Mouse (Mus musculus): ENCODE data around the gene Fam221b.

DNA sequence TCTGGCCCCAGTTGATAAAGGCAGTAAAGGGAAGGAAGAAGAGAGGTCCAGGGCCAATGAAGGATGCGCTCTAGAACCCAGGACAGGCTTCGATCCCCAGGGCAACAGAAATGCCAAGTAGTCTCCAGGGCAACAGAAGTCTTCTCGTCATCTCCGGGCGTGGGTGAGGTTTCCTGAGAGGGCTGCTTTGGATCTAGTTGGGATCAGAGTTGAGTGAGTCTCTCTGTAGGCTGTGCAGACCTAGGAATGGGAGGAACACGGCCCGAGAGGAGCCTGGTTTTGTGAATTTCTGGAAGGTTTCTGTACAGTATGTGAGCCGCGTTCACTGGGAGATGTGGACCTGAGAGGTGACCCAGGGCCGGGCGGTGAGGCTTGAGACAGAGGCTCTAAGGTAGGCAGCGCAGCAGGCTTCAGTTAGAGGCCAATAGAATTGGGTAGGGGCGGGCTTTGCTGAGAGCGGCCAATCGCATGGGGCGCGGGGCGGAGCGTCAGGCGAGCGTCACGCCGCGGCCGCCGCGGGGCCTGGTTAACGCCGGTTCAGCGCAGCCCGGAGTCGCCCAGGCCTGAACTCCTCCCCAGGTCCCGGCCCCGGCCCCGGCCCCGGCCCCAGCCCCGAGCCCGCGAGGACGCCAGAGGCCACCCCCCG is at the start of gene Fam221b, which contains the start of gene Tmem8b:
- TF ChIP-seq CTCF (conservative IDR thresholded peaks at IDR 0.05; ENCODE audit: low read length) (no peak), POU5F1 (IDR thresholded peaks at IDR 0.05; ENCODE audit: borderline replicate concordance, low read length) (no peak)
